Mouse (Mus musculus) megakaryocyte, embryonic 14.5 days (primary cell): ENCODE data around the gene Zfp524.

Experiments used
- FLI1 ChIP-seq: IDR thresholded peaks from 2 replicates; pipeline ENCODE4 v1.6.1; 2012; ENCODE audit warnings: low read length, inconsistent platforms, mixed read lengths
- GATA1 ChIP-seq: IDR thresholded peaks from 3 replicates; pipeline ENCODE4 v1.6.1; 2012; ENCODE audit warnings: mixed read lengths, low read length, inconsistent platforms, borderline replicate concordance

DNA sequence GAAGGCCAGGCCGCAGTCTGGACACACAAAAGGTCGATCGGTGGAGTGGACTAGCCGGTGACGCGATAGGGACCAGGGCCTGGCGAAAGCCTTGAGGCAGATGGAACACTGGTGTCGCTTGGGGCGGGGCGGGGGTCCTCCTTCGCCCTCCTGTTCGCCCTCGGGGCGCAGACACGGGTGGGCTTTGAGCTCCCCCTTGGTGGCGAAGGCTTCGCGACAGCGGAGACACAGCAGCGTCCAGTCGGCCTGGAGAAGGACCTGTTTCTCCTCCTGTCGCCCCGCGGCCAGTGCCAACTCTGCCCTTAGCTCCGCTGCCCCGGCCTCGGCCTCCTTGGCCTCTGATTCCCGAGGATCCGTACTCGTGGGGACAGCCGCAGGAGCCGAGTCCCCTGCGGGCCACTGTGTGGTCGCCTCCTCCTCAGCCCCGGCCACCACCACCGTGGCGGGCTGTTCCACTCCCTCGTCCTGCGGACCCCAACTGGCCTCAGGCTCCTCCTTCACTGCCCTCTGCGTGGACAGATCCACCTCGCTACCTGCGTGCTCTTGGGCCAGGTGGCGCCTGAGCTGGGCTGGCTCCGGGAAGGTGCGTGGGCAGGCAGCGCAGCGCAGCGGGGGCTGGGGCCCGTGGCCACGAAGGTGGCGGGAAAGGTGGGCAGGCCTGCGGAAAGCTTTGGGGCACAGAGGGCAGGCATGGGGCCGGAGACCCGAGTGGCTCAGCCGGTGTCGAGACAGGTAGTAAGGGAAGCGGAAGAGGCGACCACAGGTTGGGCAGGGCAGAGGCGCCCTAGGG, 20.0 kb upstream of the Zfp524 start:
- TF ChIP-seq GATA1 (no peak), FLI1 (no peak)
